In genomic region chr1:133046441-133046931, GRCm38 (mm10) we compare ENCODE assay signal across 8 mouse cellular contexts. TPM values are rescaled to one million over a fixed set of nuclear protein-coding genes. Genes with fewer than 3 reads are reported as not detected.
DNase-seq lines count a peak whose midpoint lies in the region; ATAC-seq lines count a peak whose summit lies in the region.

No protein-coding gene starts in this region.

- H3K27me3 ChIP-seq in forebrain, embryonic 12.5 days: no peaks in the 10 kb centered on the region
- no peaks in the 10 kb centered on the region for H3K27me3 ChIP-seq in hindbrain, embryonic 14.5 days (ENCODE audit: control insufficient read depth, insufficient read depth, low read length)
- peaks cover 33% of the 10 kb centered on the region for H3K27me3 ChIP-seq in liver, embryonic 16.5 days (ENCODE audit: control insufficient read depth, insufficient read depth, low read depth, low read length)
- peaks cover 3% of the 10 kb centered on the region; the same call in 1 of the 2 replicates for H3K27me3 ChIP-seq in neural tube, embryonic 14.5 days (ENCODE audit: control insufficient read depth, insufficient read depth, low read length)

- peak; percentile 39 for DNase-seq in kidney, adult 18-20 months
- no peak for DNase-seq in kidney, adult 8-10 months
- peak; percentile 65 for DNase-seq in adrenal gland, postnatal 10 days
- DNase-seq in hindbrain, embryonic 14.5 days (ENCODE audit: low spot score): peak; percentile 48
- DNase-seq in yolk sac, embryonic 10.5 days (ENCODE audit: low spot score): peak; percentile 43

- H3K27ac ChIP-seq in forebrain, embryonic 12.5 days: peak overlapping the region; percentile 98
- H3K27ac ChIP-seq in hindbrain, embryonic 14.5 days: peak overlapping the region; percentile 97
- H3K27ac ChIP-seq in liver, embryonic 16.5 days (ENCODE audit: low read length): no peak overlapping the region; the same call in 1 of the 2 replicates
- H3K27ac ChIP-seq in neural tube, embryonic 14.5 days (ENCODE audit: low read depth, low read length): peak overlapping the region; percentile 97

- peak overlapping the region; percentile 76 for H3K4me2 ChIP-seq in forebrain, embryonic 12.5 days
- peak overlapping the region; percentile 87 for H3K4me2 ChIP-seq in hindbrain, embryonic 14.5 days (replicated peaks)
- H3K4me2 ChIP-seq in liver, embryonic 16.5 days (ENCODE audit: low read depth, low read length): peak overlapping the region; percentile 92
- H3K4me2 ChIP-seq in neural tube, embryonic 14.5 days (ENCODE audit: low read depth, low read length): peak overlapping the region; percentile 89

- no peaks in the 10 kb centered on the region for H3K9me3 ChIP-seq in forebrain, embryonic 12.5 days
- no peaks in the 10 kb centered on the region for H3K9me3 ChIP-seq in hindbrain, embryonic 14.5 days (ENCODE audit: control insufficient read depth, low read length)
- no peaks in the 10 kb centered on the region for H3K9me3 ChIP-seq in liver, embryonic 16.5 days (replicated peaks; ENCODE audit: control insufficient read depth, low read length)
- no peaks in the 10 kb centered on the region for H3K9me3 ChIP-seq in neural tube, embryonic 14.5 days (ENCODE audit: control insufficient read depth, low read length)

- H3K4me1 ChIP-seq in forebrain, embryonic 12.5 days: peaks cover 49% of the 10 kb centered on the region
- H3K4me1 ChIP-seq in hindbrain, embryonic 14.5 days (replicated peaks; ENCODE audit: control insufficient read depth, insufficient read depth, low read length): peaks cover 35% of the 10 kb centered on the region
- H3K4me1 ChIP-seq in liver, embryonic 16.5 days (ENCODE audit: control insufficient read depth, low read depth, low read length): peaks cover 7% of the 10 kb centered on the region
- peaks cover 27% of the 10 kb centered on the region; the same call in 1 of the 2 replicates for H3K4me1 ChIP-seq in neural tube, embryonic 14.5 days (ENCODE audit: control insufficient read depth, insufficient read depth, low read length)

- peak overlapping the region; percentile 92 for H3K4me3 ChIP-seq in forebrain, embryonic 12.5 days (replicated peaks)
- peak overlapping the region; percentile 96 for H3K4me3 ChIP-seq in hindbrain, embryonic 14.5 days (replicated peaks; ENCODE audit: low read length)
- peak overlapping the region; percentile 67 for H3K4me3 ChIP-seq in liver, embryonic 16.5 days (ENCODE audit: low read depth, low read length)
- peak overlapping the region; percentile 97 for H3K4me3 ChIP-seq in neural tube, embryonic 14.5 days (ENCODE audit: low read depth, low read length)

- WGBS in forebrain, embryonic 12.5 days: 0% methylated on average over 40 of the region's 40 CpGs
- WGBS in hindbrain, embryonic 14.5 days: under 1% methylated on average over 30 of the region's 40 CpGs
- under 1% methylated on average over 40 of the region's 40 CpGs for WGBS in liver, embryonic 16.5 days (ENCODE audit: insufficient replicate concordance)
- WGBS in neural tube, embryonic 14.5 days: under 1% methylated on average over 30 of the region's 40 CpGs

- no peaks in the 10 kb centered on the region for H3K36me3 ChIP-seq in forebrain, embryonic 12.5 days (replicated peaks)
- H3K36me3 ChIP-seq in hindbrain, embryonic 14.5 days (replicated peaks; ENCODE audit: control insufficient read depth, insufficient read depth): no peaks in the 10 kb centered on the region
- H3K36me3 ChIP-seq in liver, embryonic 16.5 days (ENCODE audit: control insufficient read depth, insufficient read depth): no peaks in the 10 kb centered on the region
- H3K36me3 ChIP-seq in neural tube, embryonic 14.5 days (ENCODE audit: control insufficient read depth, insufficient read depth, low read length): no peaks in the 10 kb centered on the region

- ATAC-seq in forebrain, embryonic 12.5 days (ENCODE audit: low FRiP score): peak; percentile 73
- peak; percentile 66 for ATAC-seq in hindbrain, embryonic 14.5 days (ENCODE audit: low FRiP score)
- peak; percentile 36 for ATAC-seq in liver, embryonic 16.5 days (ENCODE audit: low read depth)
- ATAC-seq in neural tube, embryonic 14.5 days (ENCODE audit: low read depth): peak; percentile 76

- peak overlapping the region; percentile 98 for H3K9ac ChIP-seq in forebrain, embryonic 12.5 days
- H3K9ac ChIP-seq in hindbrain, embryonic 14.5 days: peak overlapping the region; percentile 100
- peak overlapping the region; percentile 66 for H3K9ac ChIP-seq in liver, embryonic 16.5 days (ENCODE audit: low read depth, low read length)
- H3K9ac ChIP-seq in neural tube, embryonic 14.5 days (replicated peaks; ENCODE audit: low read depth, low read length): peak overlapping the region; percentile 98

RNA-seq across cellular contexts. Expression of gene Pik3c2b, which starts 1.0 kb away (rescaled TPM):
- total RNA-seq in adrenal gland, postnatal 10 days (2021): 10 to 100 TPM in 1 of 2 experiments, 1 to 10 TPM in 1; 8.8 to 14.1 TPM
- polyA plus RNA-seq in forebrain, embryonic 12.5 days (2016; fragmentation: Nextera tagmentation; extraction: Ambion mirVana): 21.3 and 22.0 TPM in 2 replicates
- 13.7 and 14.8 TPM in 2 replicates for polyA plus RNA-seq in hindbrain, embryonic 14.5 days (2014; fragmentation: Nextera tagmentation; extraction: Ambion mirVana)
- 0.85 and 1.2 TPM in 2 replicates for polyA plus RNA-seq in liver, embryonic 16.5 days (2015; fragmentation: Nextera tagmentation; extraction: Ambion mirVana)
- 14.2 and 17.2 TPM in 2 replicates for polyA plus RNA-seq in neural tube, embryonic 14.5 days (2014; fragmentation: Nextera tagmentation; extraction: Ambion mirVana)

RNA-seq across cellular contexts. Expression of gene Mdm4, which starts 16.1 kb away (rescaled TPM):
- 100 to 1,000 TPM in 1 of 2 experiments, 10 to 100 TPM in 1; 58.5 to 101 TPM for total RNA-seq in adrenal gland, postnatal 10 days (2021)
- polyA plus RNA-seq in forebrain, embryonic 12.5 days (2016; fragmentation: Nextera tagmentation; extraction: Ambion mirVana): 52.8 and 53.1 TPM in 2 replicates
- 42.4 and 51.8 TPM in 2 replicates for polyA plus RNA-seq in hindbrain, embryonic 14.5 days (2014; fragmentation: Nextera tagmentation; extraction: Ambion mirVana)
- polyA plus RNA-seq in liver, embryonic 16.5 days (2015; fragmentation: Nextera tagmentation; extraction: Ambion mirVana): 12.7 and 13.4 TPM in 2 replicates
- 50.9 and 78.8 TPM in 2 replicates for polyA plus RNA-seq in neural tube, embryonic 14.5 days (2014; fragmentation: Nextera tagmentation; extraction: Ambion mirVana)

Comparison
In these comparisons a context has a peak if more than half of its experiments do, and no peak if none do; other contexts are left out.
1. DNase-seq: peak in kidney, adult 18-20 months (single experiment), adrenal gland, postnatal 10 days (single experiment), hindbrain, embryonic 14.5 days (single experiment) and yolk sac, embryonic 10.5 days (single experiment); none in kidney, adult 8-10 months (0 of 2).
2. Peak in every context shown above with its lines, with median percentiles within 50 percentile points of each other: ATAC-seq, H3K4me2 ChIP-seq, H3K4me3 ChIP-seq and H3K9ac ChIP-seq.